Mouse (Mus musculus) testis, postnatal 10 days (tissue): ENCODE results near the gene Ovol3.
A peak's percentile ranks its signal among the peaks of the same experiment; 100 is the strongest.
"Not testable (repeated sequence)": the region's sequence is repeated elsewhere in the genome, so short reads cannot be mapped to it uniquely, and the experiment has no call there.

ENCODE experiments used
- DNase-seq: peaks from one replicate; pipeline ENCODE4 v3.0.0; 2021; ENCODE audit warnings: low spot score

Ovol3 gene

DNA sequence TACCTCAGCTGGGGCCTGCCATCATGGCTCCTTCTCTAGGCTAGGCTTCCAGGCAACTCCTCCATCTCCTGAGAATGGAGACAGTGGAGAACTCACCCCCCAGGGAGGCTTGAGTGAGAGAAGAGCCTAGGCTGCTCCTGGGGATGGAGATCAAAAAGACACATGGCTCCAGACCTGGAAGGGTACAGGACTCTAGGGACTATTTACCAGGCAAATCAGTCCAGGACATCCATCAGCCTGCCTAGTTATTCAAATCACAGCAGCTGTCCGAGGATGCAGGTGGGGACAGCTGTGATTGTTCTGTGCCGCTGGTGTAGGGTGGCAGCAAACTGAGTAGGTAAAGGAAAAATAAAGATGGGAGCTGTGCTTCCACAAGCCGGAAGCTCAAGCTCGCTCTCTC lies at the start of gene Ovol3:
Gene Ovol3, minus strand, starts transcription at position 101 of the 400 bp plus-strand sequence.
- no peak for DNase-seq

- no peak for DNase-seq
These were observed 47.2 kb upstream of the Ovol3 start for GRCm38 (mm10) chr7:30282740-30283139.

GRCm38 (mm10) chr7:30281522-30281921 lies 46.0 kb upstream of the Ovol3 start:
- no peak for DNase-seq

DNA sequence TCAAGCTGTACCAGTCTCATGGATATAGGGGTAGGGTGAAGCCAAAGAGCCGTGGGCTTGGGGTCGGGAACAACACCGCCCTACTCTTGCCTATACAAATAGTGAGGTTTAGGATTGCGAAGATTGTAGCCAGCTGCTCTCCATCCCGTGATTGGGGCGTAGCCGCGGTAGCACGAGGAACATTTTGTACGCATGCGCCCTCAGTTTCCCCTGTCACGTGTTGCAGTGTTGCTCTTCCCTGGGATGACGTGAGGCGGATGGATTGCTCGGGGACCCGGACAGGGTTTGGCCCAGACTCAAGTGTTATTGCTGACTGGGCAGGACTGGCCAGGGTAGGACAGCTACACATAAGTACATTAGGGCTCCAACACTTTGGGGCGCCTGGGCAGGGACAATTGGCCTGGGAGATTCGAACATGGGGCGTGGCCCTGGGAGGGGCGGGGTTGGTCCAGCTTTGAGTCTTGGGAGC lies 45.2 kb upstream of the Ovol3 start:
- DNase-seq, result peak; percentile 87

DNA sequence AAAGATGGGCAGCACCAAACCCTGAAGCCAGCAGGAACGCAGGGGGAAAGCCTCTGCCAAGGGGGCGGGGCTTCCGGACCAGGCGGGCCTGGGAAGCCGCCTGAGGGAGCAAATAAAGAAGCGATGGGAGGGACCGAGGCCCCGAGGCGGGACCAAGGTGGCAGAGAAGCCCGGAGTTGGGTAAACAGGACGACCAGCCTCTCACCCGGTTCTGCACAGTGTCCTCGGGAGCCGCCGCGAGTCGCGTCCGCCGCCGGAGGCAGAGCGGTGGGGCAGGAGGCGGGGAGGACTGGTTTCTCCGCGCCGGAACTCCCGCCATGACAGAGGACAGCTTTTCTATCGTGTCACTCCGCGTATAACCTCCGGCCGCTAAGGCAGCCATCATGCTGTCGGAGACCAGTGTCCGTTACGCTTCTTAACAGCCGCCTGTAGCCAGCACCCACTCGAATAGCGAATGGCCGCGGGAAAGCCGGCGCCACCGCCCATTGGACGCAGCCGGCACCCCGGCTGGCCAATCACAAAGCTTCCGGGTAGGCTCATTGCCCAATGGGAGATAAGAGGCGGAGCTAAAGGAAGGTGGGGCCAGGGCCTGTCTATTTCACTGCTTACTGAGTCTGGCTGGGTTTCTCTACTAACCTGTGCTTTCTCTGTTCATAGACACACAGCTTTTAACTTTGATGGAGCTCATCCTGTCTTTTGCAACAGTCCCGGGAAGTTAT lies 44.6 kb upstream of the Ovol3 start, which contains the start of the genes Thap8 and Wdr62:
Gene Thap8, plus strand, starts transcription at position 144 of the 719 bp plus-strand sequence.
Gene Wdr62, minus strand, starts transcription at position 469 of the 719 bp plus-strand sequence.
- peak; percentile 93 for DNase-seq

DNA sequence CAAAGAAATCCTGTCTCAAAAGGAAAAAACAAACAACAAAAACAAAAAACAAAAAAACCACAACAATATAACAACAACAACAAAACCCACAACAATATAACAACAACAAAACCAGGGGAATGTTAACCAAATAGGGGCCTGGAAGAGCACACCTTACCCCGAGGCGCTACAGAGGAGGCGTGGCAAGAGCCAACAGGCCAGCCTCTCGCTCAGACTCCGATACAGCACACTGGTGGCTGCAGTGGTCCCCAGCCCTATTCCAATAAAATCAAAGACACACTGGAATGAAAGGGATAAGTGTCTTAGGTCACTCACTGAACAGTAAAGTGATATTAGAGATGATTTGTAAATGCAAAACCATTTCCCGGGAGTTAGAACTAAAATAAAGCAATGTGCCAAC lies 44.0 kb upstream of the Ovol3 start:
- no peak for DNase-seq

- DNase-seq, result no peak
These were observed 43.4 kb upstream of the Ovol3 start for GRCm38 (mm10) chr7:30278911-30279310.

- no peak for DNase-seq
These were observed 38.9 kb upstream of the Ovol3 start for GRCm38 (mm10) chr7:30274383-30274782.

DNA sequence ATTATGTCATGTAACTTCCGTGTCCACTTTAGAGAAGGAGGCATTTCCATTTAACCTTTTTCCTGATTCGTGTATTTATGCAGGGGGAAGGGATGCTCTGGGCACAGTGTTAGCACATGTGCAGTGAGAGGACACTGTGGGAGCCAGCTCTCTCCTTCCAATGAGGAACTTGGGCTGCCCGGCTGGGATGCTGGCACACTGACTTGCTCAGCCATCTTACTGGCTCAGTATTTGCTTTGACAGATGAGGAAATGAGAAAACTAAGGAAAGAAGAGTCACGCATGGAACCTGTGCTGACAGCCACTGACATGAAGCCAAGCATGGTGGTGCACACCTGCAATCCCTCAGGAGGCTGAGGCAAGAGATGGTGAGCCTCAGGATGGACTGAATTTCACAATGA lies 34.1 kb upstream of the Ovol3 start:
- DNase-seq, result no peak

GRCm38 (mm10) chr7:30266780-30267179 lies 31.3 kb upstream of the Ovol3 start:
- no peak for DNase-seq

DNA sequence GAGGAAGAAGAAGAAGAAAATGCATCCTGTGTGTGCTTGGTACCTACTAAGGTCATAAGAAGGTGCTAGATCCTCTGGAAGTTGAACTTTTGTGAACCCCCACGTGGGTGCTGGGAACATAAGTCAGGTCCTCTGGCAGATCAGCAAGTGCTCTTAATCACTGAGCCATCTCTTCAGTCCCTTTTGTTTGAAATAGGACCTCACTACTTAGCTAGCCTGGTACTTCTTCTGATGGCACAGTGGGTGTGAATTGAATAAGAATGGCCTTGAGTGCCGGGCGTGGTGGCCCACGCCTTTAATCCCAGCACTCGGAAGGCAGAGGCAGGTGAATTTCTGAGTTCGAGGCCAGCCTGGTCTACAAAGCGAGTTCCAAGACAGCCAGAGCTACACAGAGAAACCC lies 30.4 kb upstream of the Ovol3 start:
- no peak for DNase-seq

DNA sequence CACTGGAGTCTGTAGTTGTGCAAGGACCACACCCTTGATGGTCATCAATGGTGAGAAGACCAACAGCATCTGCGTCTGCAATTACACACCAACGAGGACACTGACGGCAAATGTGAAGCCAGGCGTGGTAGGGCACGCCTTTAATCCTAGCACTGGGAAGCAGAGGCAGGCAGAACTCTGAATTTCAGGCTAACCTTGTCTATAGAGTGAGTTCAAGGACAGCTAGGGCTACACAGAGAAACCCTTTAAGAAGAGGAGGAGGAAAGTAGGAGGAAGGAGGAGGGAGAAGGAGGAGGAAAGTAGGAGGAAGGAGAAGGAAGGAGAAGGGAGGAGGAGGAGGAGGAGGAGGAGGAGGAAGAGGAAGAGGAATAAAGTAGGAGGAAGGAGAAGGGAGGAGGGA lies 30.0 kb upstream of the Ovol3 start:
- DNase-seq, result no peak

DNA sequence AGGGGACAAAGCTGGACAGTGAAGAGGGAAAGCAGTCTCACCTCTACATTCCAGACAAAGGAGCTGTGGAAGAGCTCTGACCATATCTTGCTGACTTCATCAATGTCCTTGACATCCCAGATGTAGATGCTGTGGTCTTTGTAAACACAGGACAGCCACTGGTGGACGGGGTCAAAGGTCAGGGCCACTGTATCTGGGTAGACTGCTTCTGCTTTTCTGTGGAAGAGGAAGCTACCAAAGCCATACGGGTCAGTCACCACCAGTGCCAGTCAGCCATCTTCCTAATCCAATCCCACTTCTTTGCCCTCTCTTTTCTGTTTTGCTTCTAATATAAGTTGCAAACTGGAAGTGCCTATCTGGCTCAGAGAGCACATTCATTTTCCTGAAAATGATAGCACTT lies 29.5 kb upstream of the Ovol3 start:
- DNase-seq, result no peak

DNA sequence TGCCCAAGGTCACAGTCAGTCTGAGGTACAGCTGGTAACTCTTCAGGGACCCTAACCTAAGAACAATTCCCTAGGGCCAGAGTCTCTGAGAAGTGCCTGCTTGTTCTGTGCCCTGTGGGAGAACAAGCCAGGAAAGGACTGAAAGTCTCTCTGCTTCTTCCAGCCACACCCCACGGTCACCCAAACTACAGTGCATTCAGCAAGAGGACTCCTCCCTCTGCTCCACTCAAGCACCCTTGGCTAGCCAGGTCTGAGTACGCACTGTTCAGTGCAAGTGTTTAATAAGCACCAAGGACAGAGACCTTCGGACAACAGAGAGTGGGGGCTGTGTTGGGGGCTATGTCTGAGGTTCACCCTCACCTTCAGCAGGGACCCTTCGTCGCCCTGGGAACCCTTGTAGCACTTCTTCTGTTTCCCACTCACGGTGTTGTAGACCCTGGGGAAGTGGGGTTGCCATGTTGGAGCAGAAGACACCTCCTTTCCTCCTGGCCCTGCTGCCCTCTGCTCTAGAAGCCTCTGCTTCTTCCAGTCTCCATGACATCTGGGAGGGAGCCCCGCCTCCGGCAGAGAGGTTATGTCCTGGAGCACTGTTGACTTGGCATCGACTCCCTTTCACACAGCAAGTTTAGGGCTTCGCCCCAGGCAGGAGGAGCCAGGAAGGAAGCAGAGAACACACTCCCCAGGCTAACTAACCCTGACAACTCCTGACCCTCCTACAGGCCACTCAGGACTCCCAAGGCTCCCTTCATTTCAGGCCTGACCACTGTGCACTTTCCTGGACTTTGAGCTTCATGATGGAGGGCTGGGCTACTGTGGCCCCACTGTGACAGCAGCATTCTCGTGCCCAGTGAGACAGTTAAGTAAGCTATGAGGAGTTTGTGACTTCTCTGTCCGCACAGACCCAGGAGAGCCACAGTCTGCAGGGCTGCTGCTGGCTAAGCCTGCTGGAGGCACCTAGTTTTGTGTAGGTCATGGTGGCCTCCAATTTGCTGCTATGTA lies 16.7 kb upstream of the Ovol3 start:
- DNase-seq, result peak; percentile 68

DNA sequence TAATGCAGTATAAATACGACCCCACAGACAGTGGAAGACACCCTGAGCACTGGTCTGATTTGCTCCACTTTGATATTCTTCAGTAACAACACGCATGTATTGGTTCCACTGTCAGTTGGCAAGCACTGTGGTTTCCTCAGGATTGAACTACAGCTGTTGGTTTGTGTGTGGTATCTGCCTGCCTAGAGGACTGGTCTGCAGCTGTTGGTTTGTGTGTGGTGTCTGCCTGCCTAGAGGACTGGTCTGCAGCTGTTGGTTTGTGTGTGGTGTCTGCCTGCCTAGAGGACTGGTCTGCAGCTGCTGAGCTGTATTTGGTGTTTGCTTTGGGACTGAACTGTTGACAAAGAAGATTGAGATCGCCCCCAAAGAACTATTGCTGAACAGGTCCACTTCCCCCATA lies 1.8 kb upstream of the Ovol3 start:
- not testable (repeated sequence) for DNase-seq

DNA sequence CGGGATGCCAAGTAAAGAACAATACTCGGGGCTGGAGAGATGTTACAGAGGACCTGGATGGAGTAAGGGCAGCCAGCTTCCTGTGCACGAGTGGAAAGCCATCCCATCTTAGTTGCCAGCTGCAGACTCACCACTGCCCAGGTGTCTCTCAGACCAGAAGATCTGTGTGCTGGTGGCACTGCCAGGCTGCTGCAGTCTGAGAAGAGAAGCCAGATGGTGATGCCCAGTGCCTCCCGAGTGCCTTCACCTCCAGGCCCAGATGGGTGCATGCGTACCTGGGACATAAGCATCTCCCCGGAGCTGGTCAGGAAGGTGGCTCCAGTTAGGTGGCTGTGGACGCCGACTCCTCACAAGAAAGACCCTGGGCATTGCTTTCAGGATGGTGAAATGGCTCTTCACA lies 434 bp downstream of the Ovol3 start:
- DNase-seq, result no peak

DNA sequence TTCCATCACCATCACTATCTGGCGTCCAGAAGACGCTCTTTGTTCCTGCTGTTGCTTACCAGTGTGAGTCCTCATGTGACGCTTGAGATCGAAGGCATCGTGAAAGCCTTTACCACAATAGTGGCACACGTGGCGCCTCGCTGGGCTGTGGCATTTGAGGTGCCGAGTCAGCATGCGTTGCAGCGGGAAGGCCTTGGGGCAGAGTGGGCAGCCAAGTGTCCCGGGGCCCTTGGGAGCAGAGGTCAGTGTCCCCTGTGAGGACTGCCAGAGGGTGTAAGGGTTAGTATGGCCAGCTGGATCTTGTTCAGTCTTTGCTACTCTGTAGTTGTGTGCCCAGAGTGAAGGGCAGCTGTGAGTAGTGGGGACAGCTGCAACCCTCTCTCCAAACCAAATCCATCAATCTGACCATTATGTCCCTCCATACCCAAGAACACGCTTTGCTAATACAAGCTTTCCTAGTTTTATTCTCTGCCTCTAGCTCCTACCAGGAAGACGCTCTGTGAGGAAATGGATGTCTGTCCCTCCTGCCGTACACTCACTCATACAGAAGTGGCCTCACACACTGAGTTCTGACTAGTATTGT lies 1.2 kb downstream of the Ovol3 start:
- DNase-seq, result no peak

GRCm38 (mm10) chr7:30233387-30233786 lies 2.1 kb downstream of the Ovol3 start:
- DNase-seq, result peak; percentile 70

DNA sequence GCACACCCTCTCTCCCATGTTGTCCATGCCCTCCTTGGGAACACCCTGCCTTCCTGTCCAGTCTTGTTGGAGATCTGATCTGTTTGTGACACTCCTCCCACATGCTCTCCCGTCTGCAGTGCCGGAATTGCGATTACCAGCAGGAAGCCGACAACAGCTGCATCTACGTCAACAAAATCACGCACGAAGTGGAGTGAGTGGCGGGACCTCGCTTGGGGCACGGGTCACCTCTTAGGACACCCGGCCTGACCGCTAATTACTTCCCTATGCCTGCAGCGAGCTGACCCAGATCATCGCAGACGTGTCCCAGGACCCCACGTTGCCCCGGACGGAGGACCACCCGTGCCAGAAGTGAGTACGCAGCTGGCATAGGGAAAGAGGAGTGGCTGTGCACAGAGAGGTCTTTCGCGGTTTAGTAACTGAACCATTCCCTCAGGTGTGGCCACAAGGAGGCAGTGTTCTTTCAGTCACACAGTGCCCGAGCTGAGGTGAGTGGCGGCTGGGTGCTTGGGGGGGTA lies 2.8 kb downstream of the Ovol3 start:
- DNase-seq, result peak; percentile 88

GRCm38 (mm10) chr7:30231669-30232454 lies 3.7 kb downstream of the Ovol3 start, which contains the start of the genes Polr2i and Tbcb:
Gene Polr2i, plus strand, starts transcription at chr7:30231948.
Gene Tbcb, minus strand, starts transcription at chr7:30232272.
- DNase-seq, result peak; percentile 98

- no peak for DNase-seq
These were observed 4.2 kb downstream of the Ovol3 start for GRCm38 (mm10) chr7:30231328-30231668.
